Mouse (Mus musculus): ENCODE results near the gene Slc25a30. TPM values are rescaled to one million over a fixed set of nuclear protein-coding genes. Genes with fewer than 3 reads are reported as not detected.

Gene Slc25a30
- total and polyA plus RNA-seq, 3 experiments, result 9.6 to 18.2 (median 17.0) TPM

- DNase-seq (ENCODE audit: extremely low read depth), result peak; percentile 35
- peak overlapping the region; percentile 63 to 82 (median 69) for H3K4me3 ChIP-seq (replicated peaks in 1 of 3; ENCODE audit: low read depth in 2 of 3, low read length in 2 of 3, poor library complexity in 1 of 3)
- dilution Hi-C loops (cut with MboI; ENCODE audit: extremely low pct_ligation_motif_present, extremely low pct_unique_long_range_greater_than_20kb, low sequenced_read_pairs) (no loop called here), in situ Hi-C loops (cut with MboI; ENCODE audit: low pct_ligation_motif_present, low pct_unique_long_range_greater_than_20kb, low sequenced_read_pairs) (no loop called here)
- no peaks in the 10 kb centered on the region for H3K9me3 ChIP-seq (replicated peaks; ENCODE audit: low read length)
- H3K36me3 ChIP-seq (replicated peaks in 1 of 2; ENCODE audit: control insufficient read depth in 1 of 2, insufficient read depth in 1 of 2, low read length in 1 of 2), result peaks cover 5 to 13% of the 10 kb centered on the region in 2 experiments
- TF ChIP-seq POLR2AphosphoS2 (IDR thresholded peaks at IDR 0.05; ENCODE audit: low read depth, low read length), result no peak
- 0 out of 2 replicates have a peak, but pooled peaks have one; percentile 35 for TF ChIP-seq CHD1 (IDR thresholded peaks at IDR 0.05; ENCODE audit: low read depth, low read length)
- TF ChIP-seq USF1 (IDR thresholded peaks at IDR 0.05; ENCODE audit: low read depth, low read length), result no peak
- no peak for TF ChIP-seq MEF2A (IDR thresholded peaks at IDR 0.05; ENCODE audit: borderline replicate concordance, low read depth, low read length)
- peak; percentile 89; the same call in 1 of the 2 replicates for TF ChIP-seq SIN3A (IDR thresholded peaks at IDR 0.05; ENCODE audit: low read length)
- no peak for TF ChIP-seq MAX (IDR thresholded peaks at IDR 0.05; ENCODE audit: low read length)
- TF ChIP-seq MAZ (IDR thresholded peaks at IDR 0.05; ENCODE audit: low read depth, low read length), result no peak
- no peak for TF ChIP-seq TCF12 (IDR thresholded peaks at IDR 0.05; ENCODE audit: low read depth, low read length)
- TF ChIP-seq GABPA (IDR thresholded peaks at IDR 0.05; ENCODE audit: insufficient replicate concordance, low read depth, low read length), result no peak
- TF ChIP-seq ELF1 (IDR thresholded peaks at IDR 0.05; ENCODE audit: low read depth, low read length), result no peak
- peaks cover 3 to 8% of the 10 kb centered on the region in 2 experiments; a peak in 3 of 4 replicates for H3K4me1 ChIP-seq (ENCODE audit: control insufficient read depth in 1 of 2, insufficient read depth in 2 of 2)
- peaks cover 2% of the 10 kb centered on the region for H3K27me3 ChIP-seq (replicated peaks)
- H3K79me2 ChIP-seq (replicated peaks; ENCODE audit: control insufficient read depth, extremely low read depth, insufficient read depth, poor library complexity, severe bottlenecking), result no peaks in the 10 kb centered on the region
- H3K27ac ChIP-seq (ENCODE audit: insufficient read depth, low read depth), result no peak overlapping the region
- H3K4me2 ChIP-seq (ENCODE audit: insufficient read depth, low read depth, poor library complexity, severe bottlenecking), result peak overlapping the region; percentile 32
- H3K9ac ChIP-seq (ENCODE audit: insufficient read depth, low read depth), result peak overlapping the region; percentile 69
Observed at GRCm38 (mm10) chr14:75786424-75786867, 391 bp downstream of the Slc25a30 start.

GRCm38 (mm10) chr14:75779913-75780312 is 6.9 kb downstream of the Slc25a30 start:
- dilution Hi-C loops (cut with MboI; ENCODE audit: extremely low pct_ligation_motif_present, extremely low pct_unique_long_range_greater_than_20kb, low sequenced_read_pairs), result no loop called here
- H3K4me1 ChIP-seq (ENCODE audit: control insufficient read depth in 1 of 2, insufficient read depth in 2 of 2), result peaks cover 3 to 5% of the 10 kb centered on the region in 2 experiments; a peak in 2 of 4 replicates
- H3K9ac ChIP-seq (ENCODE audit: insufficient read depth, low read depth), result no peak overlapping the region
- H3K4me2 ChIP-seq (ENCODE audit: insufficient read depth, low read depth, poor library complexity, severe bottlenecking), result no peak overlapping the region
- in situ Hi-C loops (cut with MboI; ENCODE audit: low pct_ligation_motif_present, low pct_unique_long_range_greater_than_20kb, low sequenced_read_pairs), result no loop called here
- peaks cover 15 to 60% of the 10 kb centered on the region in 2 experiments for H3K36me3 ChIP-seq (replicated peaks in 1 of 2; ENCODE audit: control insufficient read depth in 1 of 2, insufficient read depth in 1 of 2, low read length in 1 of 2)
- no peak for DNase-seq (ENCODE audit: extremely low read depth)
- TF ChIP-seq NELFE (IDR thresholded peaks at IDR 0.05; ENCODE audit: low read depth, low read length) (no peak), USF1 (IDR thresholded peaks at IDR 0.05; ENCODE audit: low read depth, low read length) (no peak), UBTF (IDR thresholded peaks at IDR 0.05; ENCODE audit: low read depth, low read length) (no peak), JUND (conservative IDR thresholded peaks at IDR 0.05; ENCODE audit: low read depth, low read length) (no peak), SMC3 (IDR thresholded peaks at IDR 0.05; ENCODE audit: low read depth, low read length) (no peak), ETS1 (conservative IDR thresholded peaks at IDR 0.05; ENCODE audit: low read depth, low read length) (no peak), E2F4 (IDR thresholded peaks at IDR 0.05; ENCODE audit: insufficient replicate concordance, low read depth, low read length) (no peak), EP300 (IDR thresholded peaks at IDR 0.05; ENCODE audit: low read length) (no peak), ZKSCAN1 (IDR thresholded peaks at IDR 0.05; ENCODE audit: borderline replicate concordance, low read depth, low read length) (no peak), TBP (conservative IDR thresholded peaks at IDR 0.05; ENCODE audit: low read depth, low read length) (no peak), POLR2AphosphoS2 (IDR thresholded peaks at IDR 0.05; ENCODE audit: low read depth, low read length) (no peak), RCOR1 (conservative IDR thresholded peaks at IDR 0.05; ENCODE audit: low read depth, low read length) (no peak), ELF1 (IDR thresholded peaks at IDR 0.05; ENCODE audit: low read depth, low read length) (no peak), CHD1 (IDR thresholded peaks at IDR 0.05; ENCODE audit: low read depth, low read length) (no peak), GABPA (IDR thresholded peaks at IDR 0.05; ENCODE audit: insufficient replicate concordance, low read depth, low read length) (no peak), CHD2 (IDR thresholded peaks at IDR 0.05; ENCODE audit: low read length) (no peak), NRF1 (IDR thresholded peaks at IDR 0.05; ENCODE audit: low read depth, low read length) (no peak)
- no peaks in the 10 kb centered on the region for H3K79me2 ChIP-seq (replicated peaks; ENCODE audit: control insufficient read depth, extremely low read depth, insufficient read depth, poor library complexity, severe bottlenecking)
- H3K9me3 ChIP-seq (replicated peaks; ENCODE audit: low read length), result no peaks in the 10 kb centered on the region
- H3K27ac ChIP-seq (ENCODE audit: insufficient read depth, low read depth), result no peak overlapping the region
- no peak overlapping the region for H3K4me3 ChIP-seq (replicated peaks in 1 of 3; ENCODE audit: low read depth in 2 of 3, low read length in 2 of 3, poor library complexity in 1 of 3)
- no peaks in the 10 kb centered on the region for H3K27me3 ChIP-seq (replicated peaks)
